Mouse (Mus musculus) myocyte (in vitro differentiated cells): Measurements from ENCODE around the gene Foxl1. TPM values are rescaled to one million over a fixed set of nuclear protein-coding genes. Genes with fewer than 3 reads are reported as not detected.

ENCODE experiments used
- H3K27me3 ChIP-seq: one replicate; pipeline ENCODE4 v1.6.1; 2011; ENCODE audit not compliant: control insufficient read depth, insufficient read depth, insufficient read length
- H3K36me3 ChIP-seq: one replicate; pipeline ENCODE4 v1.6.1; 2011; ENCODE audit not compliant: control insufficient read depth, insufficient read depth
- H3K4me2 ChIP-seq: one replicate; pipeline ENCODE4 v1.6.1; 2011; ENCODE audit warnings: low read depth, control low read depth
- H3K4me3 ChIP-seq: one replicate; pipeline ENCODE4 v1.5.1; 2011; ENCODE audit warnings: mild to moderate bottlenecking, control low read depth, moderate library complexity
- H3K79me2 ChIP-seq: one replicate; pipeline ENCODE4 v1.6.1; 2011; ENCODE audit not compliant: control insufficient read depth, insufficient read depth
- H3ac ChIP-seq: one replicate; pipeline ENCODE4 v1.6.1; 2011; ENCODE audit not compliant: control insufficient read depth, insufficient read length
- CEBPB ChIP-seq: IDR thresholded peaks from 2 replicates; pipeline ENCODE4 v1.6.1; 2011; ENCODE audit warnings: mild to moderate bottlenecking, moderate library complexity; ENCODE audit not compliant: poor library complexity, insufficient read depth, severe bottlenecking
- E2F4 ChIP-seq: IDR thresholded peaks from one replicate; pipeline ENCODE4 v1.6.1; 2011; ENCODE audit warnings: mild to moderate bottlenecking, control low read depth, moderate library complexity; ENCODE audit not compliant: insufficient read depth
- MAX ChIP-seq: IDR thresholded peaks from one replicate; pipeline ENCODE4 v1.6.1; 2011; ENCODE audit warnings: low read depth, mild to moderate bottlenecking, control low read depth
- MYOD1 ChIP-seq, 3 experiments: IDR thresholded peaks; one replicate each; pipeline ENCODE4 v1.6.1; 2011; ENCODE audit warnings: control low read depth in 2 of 3, low read depth in 2 of 3, mild to moderate bottlenecking in 2 of 3, moderate library complexity in 1 of 3; ENCODE audit not compliant: insufficient read length in 2 of 3, control insufficient read depth in 1 of 3
- MYOG ChIP-seq, 3 experiments: IDR thresholded peaks; one replicate each; pipeline ENCODE4 v1.6.1; 2011; ENCODE audit warnings: control low read depth in 2 of 3, low read depth in 2 of 3, mild to moderate bottlenecking in 2 of 3; ENCODE audit not compliant: insufficient read length in 2 of 3, control insufficient read depth in 1 of 3, insufficient read depth in 1 of 3
- POLR2A ChIP-seq: IDR thresholded peaks from one replicate; pipeline ENCODE4 v1.6.1; 2011; ENCODE audit warnings: low read depth, mild to moderate bottlenecking, control low read depth, moderate library complexity; ENCODE audit not compliant: insufficient read length
- POLR2AphosphoS2 ChIP-seq: IDR thresholded peaks from one replicate; pipeline ENCODE4 v1.6.1; 2011; ENCODE audit warnings: low read depth, control low read depth; ENCODE audit not compliant: insufficient read length
- REST ChIP-seq: IDR thresholded peaks from one replicate; pipeline ENCODE4 v1.6.1; 2011; ENCODE audit warnings: mild to moderate bottlenecking, control low read depth, moderate library complexity; ENCODE audit not compliant: insufficient read depth, insufficient read length
- SRF ChIP-seq: IDR thresholded peaks from one replicate; pipeline ENCODE4 v1.6.1; 2011; ENCODE audit warnings: low read depth; ENCODE audit not compliant: control insufficient read depth, insufficient read length
- TCF12 ChIP-seq: IDR thresholded peaks from one replicate; pipeline ENCODE4 v1.6.1; 2011; ENCODE audit warnings: mild to moderate bottlenecking, control low read depth; ENCODE audit not compliant: poor library complexity, insufficient read depth, severe bottlenecking
- TCF3 ChIP-seq: IDR thresholded peaks from one replicate; pipeline ENCODE4 v1.6.1; 2011; ENCODE audit warnings: low read depth, control low read depth; ENCODE audit not compliant: insufficient read length
- USF1 ChIP-seq: IDR thresholded peaks from one replicate; pipeline ENCODE4 v1.6.1; 2011; ENCODE audit warnings: low read depth, mild to moderate bottlenecking, control low read depth, moderate library complexity
- polyA plus RNA-seq: library from polyadenylated mRNA; unstranded; fragments of >200 nt; fragmentation: generic; extraction: Trizol; gene quantifications from one replicate; pipeline ENCODE4 v1.2.1, GENCODE M21; 2012; ENCODE audit warnings: missing spikeins

Gene Foxl1
- polyA plus RNA-seq, 1 experiment, result 2.6 TPM

DNA sequence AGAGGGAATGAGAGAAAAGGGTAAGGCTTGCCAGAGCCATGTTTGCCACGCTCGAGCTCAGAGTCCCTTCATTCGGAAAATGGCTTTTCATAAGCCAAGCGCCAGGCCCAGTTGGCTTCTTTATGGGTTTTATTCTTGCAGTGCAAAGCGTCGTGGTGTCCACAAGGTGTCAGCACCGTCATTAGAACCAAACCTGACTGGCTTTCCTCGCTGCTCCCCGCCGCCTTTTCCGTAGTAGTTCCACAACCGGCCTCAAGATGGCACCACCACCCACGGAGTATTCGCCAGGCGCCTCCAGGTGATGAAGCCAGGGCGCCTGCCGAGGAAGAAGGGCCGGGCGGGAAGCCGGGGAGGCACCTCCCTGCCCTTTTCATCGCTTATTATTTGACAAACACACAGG, 14.5 kb upstream of the Foxl1 start:
- Histone ChIP-seq H3K4me3 (no peak overlapping the region), H3ac (no peak overlapping the region), H3K79me2 (peaks cover 7% of the 10 kb centered on the region), H3K4me2 (peak overlapping the region; percentile 60), H3K36me3 (no peaks in the 10 kb centered on the region), H3K27me3 (no peaks in the 10 kb centered on the region)
- no peak for TF ChIP-seq TCF12
- no peak for TF ChIP-seq MYOD1 (IDR thresholded peaks at IDR 0.05; ENCODE audit: control insufficient read depth in 1 of 3, insufficient read length in 2 of 3, low read depth in 2 of 3)
- no peak for TF ChIP-seq MYOG (IDR thresholded peaks at IDR 0.05; ENCODE audit: control insufficient read depth in 1 of 3, insufficient read depth in 1 of 3, insufficient read length in 2 of 3, low read depth in 2 of 3)
- TF ChIP-seq MAX, result no peak
- no peak for TF ChIP-seq TCF3
- TF ChIP-seq SRF, result peak; percentile 81

DNA sequence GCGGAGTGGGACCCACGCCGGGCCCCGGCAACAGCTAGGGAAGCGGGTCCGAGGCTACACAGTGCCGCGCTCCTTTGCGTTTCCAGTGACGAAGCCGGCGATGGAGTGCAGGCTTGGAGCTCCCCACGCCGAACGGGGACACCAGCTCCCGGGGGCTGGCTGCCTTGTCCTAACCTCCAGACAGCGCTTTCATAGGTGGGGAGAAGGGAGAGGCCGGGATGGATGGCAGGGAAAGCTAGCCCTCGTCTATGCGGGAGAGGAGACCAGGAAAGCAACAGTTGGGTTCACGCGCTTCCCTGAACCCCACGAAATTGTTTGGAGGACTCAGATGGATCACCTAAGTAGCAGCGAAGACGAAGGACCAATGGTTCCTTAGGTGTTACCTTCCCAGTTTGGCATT, 12.6 kb upstream of the Foxl1 start:
- H3K79me2 ChIP-seq, result peaks cover 26% of the 10 kb centered on the region
- TF ChIP-seq SRF (no peak), CEBPB (no peak), MAX (no peak), POLR2A (no peak), POLR2AphosphoS2 (no peak), TCF12 (no peak), REST (no peak), MYOD1 (IDR thresholded peaks at IDR 0.05; ENCODE audit: control insufficient read depth in 1 of 3, insufficient read length in 2 of 3, low read depth in 2 of 3) (no peak), TCF3 (no peak), MYOG (IDR thresholded peaks at IDR 0.05; ENCODE audit: control insufficient read depth in 1 of 3, insufficient read depth in 1 of 3, insufficient read length in 2 of 3, low read depth in 2 of 3) (no peak), E2F4 (no peak), USF1 (no peak)
- no peaks in the 10 kb centered on the region for H3K27me3 ChIP-seq
- H3K36me3 ChIP-seq, result no peaks in the 10 kb centered on the region
- H3ac ChIP-seq, result no peak overlapping the region
- no peak overlapping the region for H3K4me3 ChIP-seq
- peak overlapping the region; percentile 55 for H3K4me2 ChIP-seq

DNA sequence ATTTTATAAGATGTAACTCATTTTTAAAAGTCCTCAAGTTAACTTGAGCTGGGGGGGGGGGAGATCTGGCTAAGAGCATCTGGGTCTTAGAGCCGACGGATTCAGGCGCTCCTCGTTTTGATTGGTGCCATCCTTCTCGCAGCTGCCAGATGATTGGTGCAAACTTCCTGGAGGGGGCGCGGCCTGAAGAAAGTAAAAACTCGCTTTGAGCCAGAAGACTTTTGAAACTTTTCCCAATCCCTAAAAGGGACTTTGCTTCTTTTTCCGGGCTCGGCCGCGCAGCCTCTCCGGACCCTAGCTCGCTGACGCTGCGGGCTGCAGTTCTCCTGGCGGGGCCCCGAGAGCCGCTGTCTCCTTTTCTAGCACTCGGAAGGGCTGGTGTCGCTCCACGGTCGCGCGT, 11.8 kb upstream of the Foxl1 start, which contains the start of gene Foxc2:
Foxc2 (plus strand) TSS at position 224 of the 400 bp plus-strand sequence.
- Histone ChIP-seq H3K36me3 (no peaks in the 10 kb centered on the region), H3K4me3 (peak within 1 kb of the TSS; percentile 82), H3K4me2 (peak within 1 kb of the TSS; percentile 98), H3K79me2 (peaks cover 34% of the 10 kb centered on the region), H3K27me3 (no peaks in the 10 kb centered on the region), H3ac (peak within 1 kb of the TSS; percentile 78)
- peak; percentile 46 for TF ChIP-seq POLR2AphosphoS2
- peak; percentile 60 for TF ChIP-seq POLR2A
- TF ChIP-seq REST, result no peak
- no peak for TF ChIP-seq MYOG (IDR thresholded peaks at IDR 0.05; ENCODE audit: control insufficient read depth in 1 of 3, insufficient read depth in 1 of 3, insufficient read length in 2 of 3, low read depth in 2 of 3)
- no peak for TF ChIP-seq MYOD1 (IDR thresholded peaks at IDR 0.05; ENCODE audit: control insufficient read depth in 1 of 3, insufficient read length in 2 of 3, low read depth in 2 of 3)
- no peak for TF ChIP-seq SRF
- TF ChIP-seq E2F4, result no peak
- TF ChIP-seq USF1, result no peak
- TF ChIP-seq CEBPB, result no peak

DNA sequence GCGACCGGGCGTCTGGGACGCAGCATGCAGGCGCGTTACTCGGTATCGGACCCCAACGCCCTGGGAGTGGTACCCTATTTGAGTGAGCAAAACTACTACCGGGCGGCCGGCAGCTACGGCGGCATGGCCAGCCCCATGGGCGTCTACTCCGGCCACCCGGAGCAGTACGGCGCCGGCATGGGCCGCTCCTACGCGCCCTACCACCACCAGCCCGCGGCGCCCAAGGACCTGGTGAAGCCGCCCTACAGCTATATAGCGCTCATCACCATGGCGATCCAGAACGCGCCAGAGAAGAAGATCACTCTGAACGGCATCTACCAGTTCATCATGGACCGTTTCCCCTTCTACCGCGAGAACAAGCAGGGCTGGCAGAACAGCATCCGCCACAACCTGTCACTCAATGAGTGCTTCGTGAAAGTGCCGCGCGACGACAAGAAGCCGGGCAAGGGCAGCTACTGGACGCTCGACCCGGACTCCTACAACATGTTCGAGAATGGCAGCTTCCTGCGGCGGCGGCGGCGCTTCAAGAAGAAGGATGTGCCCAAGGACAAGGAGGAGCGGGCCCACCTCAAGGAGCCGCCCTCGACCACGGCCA, 11.1 kb upstream of the Foxl1 start:
- peak in 1 of 3 experiments; percentile 4 for TF ChIP-seq MYOD1 (IDR thresholded peaks at IDR 0.05; ENCODE audit: control insufficient read depth in 1 of 3, insufficient read length in 2 of 3, low read depth in 2 of 3)
- no peak for TF ChIP-seq E2F4
- TF ChIP-seq POLR2AphosphoS2, result no peak
- TF ChIP-seq TCF12, result no peak
- no peaks in the 10 kb centered on the region for H3K27me3 ChIP-seq
- H3K4me2 ChIP-seq, result peak overlapping the region; percentile 98
- H3ac ChIP-seq, result peak overlapping the region; percentile 78
- no peaks in the 10 kb centered on the region for H3K36me3 ChIP-seq
- H3K4me3 ChIP-seq, result peak overlapping the region; percentile 82
- peaks cover 39% of the 10 kb centered on the region for H3K79me2 ChIP-seq

DNA sequence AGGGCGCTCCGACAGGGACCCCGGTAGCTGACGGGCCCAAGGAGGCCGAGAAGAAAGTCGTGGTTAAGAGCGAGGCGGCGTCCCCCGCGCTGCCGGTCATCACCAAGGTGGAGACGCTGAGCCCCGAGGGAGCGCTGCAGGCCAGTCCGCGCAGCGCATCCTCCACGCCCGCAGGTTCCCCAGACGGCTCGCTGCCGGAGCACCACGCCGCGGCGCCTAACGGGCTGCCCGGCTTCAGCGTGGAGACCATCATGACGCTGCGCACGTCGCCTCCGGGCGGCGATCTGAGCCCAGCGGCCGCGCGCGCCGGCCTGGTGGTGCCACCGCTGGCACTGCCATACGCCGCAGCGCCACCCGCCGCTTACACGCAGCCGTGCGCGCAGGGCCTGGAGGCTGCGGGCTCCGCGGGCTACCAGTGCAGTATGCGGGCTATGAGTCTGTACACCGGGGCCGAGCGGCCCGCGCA, 10.5 kb upstream of the Foxl1 start:
- Histone ChIP-seq H3K79me2 (peaks cover 39% of the 10 kb centered on the region), H3K4me3 (peak overlapping the region; percentile 82), H3K4me2 (peak overlapping the region; percentile 98), H3ac (peak overlapping the region; percentile 78), H3K27me3 (no peaks in the 10 kb centered on the region), H3K36me3 (no peaks in the 10 kb centered on the region)
- TF ChIP-seq MYOG (IDR thresholded peaks at IDR 0.05; ENCODE audit: control insufficient read depth in 1 of 3, insufficient read depth in 1 of 3, insufficient read length in 2 of 3, low read depth in 2 of 3) (peak in 1 of 3 experiments; percentile 24), POLR2AphosphoS2 (peak; percentile 45), TCF12 (no peak), REST (no peak), TCF3 (no peak), USF1 (no peak), MYOD1 (IDR thresholded peaks at IDR 0.05; ENCODE audit: control insufficient read depth in 1 of 3, insufficient read length in 2 of 3, low read depth in 2 of 3) (peak in 1 of 3 experiments; percentile 51), POLR2A (peak; percentile 71), MAX (no peak), CEBPB (no peak), SRF (no peak), E2F4 (no peak)
